Mouse (Mus musculus): ENCODE results near the gene Hoxa11.
A peak's percentile ranks its signal among the peaks of the same experiment; 100 is the strongest.

Hoxa11 gene

DNA sequence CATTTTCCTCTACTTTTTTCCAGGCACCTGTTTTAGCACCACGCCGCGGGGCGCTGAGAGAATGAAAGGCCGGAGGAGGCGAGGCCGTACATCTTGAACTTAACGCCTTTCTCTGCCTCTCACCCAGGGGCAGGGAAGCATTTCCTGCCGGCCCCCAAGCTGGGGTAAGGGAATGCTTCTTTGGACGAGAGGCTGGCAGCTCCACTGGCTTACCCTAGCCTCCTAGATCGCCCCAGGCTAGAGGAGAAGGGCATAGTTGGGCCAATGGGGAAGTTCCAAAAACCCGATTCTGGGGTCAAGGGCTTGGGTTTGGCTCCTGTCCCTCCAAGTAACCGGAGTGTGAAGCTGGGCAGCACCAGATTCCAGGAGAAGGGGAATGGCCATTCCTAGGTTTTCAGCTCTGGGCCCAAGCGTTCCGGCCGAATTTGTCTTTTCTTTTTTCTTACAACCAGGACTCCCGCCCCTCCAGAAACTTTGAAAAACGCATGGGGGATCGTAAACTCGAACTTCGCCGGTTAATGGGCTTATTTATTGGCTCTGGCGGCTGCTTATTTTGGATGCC is 12.5 kb downstream of the Hoxa11 start:
- no peak for DNase-seq (ENCODE audit: low spot score)

DNA sequence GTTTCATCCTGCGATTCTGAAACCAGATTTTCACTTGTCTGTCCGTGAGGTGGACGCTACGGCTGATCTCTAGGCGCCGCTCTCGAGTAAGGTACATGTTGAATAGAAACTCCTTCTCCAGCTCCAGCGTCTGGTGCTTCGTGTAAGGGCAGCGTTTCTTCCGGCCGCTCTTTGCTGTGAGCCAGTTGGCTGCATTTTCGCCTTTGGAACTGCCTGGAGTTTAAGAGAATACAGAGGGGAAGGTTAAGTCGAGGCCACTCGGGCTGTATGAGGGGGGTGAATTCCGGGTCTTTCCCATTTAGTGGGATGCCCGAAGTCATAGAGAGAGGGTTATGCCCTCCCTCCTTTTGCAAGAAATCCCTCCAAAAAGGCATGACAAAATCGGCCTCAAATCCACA is 13.0 kb downstream of the Hoxa11 start:
- no peak for DNase-seq (ENCODE audit: low spot score)

DNA sequence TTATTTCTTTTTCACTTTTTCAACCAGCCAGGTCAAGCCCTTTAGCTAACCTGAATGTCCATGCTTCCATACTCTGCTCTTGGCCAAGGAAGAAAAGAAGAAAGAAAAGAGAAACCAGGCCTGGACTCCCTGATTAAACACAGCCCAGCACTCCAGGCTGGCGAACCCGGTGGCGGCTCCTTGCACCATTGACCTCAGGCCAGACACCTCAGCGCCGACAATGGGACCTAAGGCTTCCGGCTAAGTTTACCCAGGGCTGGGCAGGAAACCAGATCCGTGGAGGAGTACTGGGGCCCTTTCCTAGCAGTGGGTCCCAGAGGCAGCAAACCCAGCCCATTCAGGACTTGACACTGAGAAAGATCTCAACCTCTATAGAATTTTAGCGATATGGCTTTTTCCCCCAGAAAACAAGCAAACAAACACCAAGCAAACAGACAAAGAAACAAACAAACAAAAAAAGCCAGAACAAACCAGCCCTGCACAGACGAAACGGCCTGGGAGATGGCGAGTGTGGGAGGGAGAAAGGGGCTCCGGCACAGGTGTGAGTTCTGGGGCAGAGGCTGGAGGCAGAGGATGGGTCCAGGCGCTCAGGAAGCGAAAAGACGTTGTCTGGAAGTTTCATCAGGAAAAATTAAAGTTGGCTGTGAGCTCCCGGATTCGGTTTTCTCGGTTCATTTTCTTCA is 13.6 kb downstream of the Hoxa11 start:
- DNase-seq (ENCODE audit: low spot score) = no peak

- no peak for DNase-seq (ENCODE audit: low spot score)
Observed at GRCm38 (mm10) chr6:52230516-52231165, 15.0 kb downstream of the Hoxa11 start, which contains the start of gene Hoxa9. TSS of gene Hoxa9 (minus strand) at chr6:52231089.

DNA sequence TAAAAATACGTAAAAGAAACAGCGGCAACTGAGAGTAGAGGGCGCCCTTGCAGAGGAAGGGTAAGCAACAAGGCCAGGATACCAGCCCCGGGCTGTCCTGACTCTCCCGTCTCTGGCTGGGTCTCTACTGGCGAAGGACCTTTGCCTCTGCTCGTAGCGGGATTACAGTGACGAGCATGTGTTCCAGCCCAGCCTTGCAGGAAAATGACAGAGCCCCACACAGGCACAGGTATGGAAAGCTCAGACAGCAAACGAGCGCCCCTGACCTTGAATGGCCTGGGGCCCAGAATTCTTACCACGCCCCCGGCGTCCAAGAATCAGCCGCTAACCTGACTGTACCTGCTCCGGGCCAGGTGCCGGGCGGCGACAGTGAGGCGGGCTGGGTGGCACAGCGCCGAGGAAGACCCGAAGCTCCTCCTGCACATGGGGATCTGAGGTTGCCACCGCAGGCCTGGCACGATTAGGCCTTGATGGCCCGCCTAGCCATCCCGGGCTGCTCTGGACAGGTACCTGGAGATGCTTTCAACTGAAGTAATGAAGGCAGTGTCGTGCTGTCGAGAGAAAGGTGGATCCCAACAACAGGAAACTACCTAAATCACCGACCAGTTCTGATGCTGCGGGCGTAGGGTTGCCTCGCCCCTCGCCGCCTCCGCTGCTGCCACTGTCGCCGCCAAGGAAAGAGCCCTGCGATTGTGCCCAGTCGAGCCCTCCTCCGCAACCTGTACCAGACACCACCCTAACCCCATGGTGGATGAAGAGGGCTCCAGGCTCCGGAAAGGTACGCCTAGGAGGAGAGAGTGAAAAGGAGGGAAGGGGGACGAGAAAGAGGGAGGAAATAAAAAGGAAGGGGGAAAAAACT is 15.8 kb downstream of the Hoxa11 start:
- no peak for DNase-seq (ENCODE audit: low spot score)

- DNase-seq (ENCODE audit: low spot score) = no peak
Observed at GRCm38 (mm10) chr6:52228475-52229465, 16.8 kb downstream of the Hoxa11 start.

DNA sequence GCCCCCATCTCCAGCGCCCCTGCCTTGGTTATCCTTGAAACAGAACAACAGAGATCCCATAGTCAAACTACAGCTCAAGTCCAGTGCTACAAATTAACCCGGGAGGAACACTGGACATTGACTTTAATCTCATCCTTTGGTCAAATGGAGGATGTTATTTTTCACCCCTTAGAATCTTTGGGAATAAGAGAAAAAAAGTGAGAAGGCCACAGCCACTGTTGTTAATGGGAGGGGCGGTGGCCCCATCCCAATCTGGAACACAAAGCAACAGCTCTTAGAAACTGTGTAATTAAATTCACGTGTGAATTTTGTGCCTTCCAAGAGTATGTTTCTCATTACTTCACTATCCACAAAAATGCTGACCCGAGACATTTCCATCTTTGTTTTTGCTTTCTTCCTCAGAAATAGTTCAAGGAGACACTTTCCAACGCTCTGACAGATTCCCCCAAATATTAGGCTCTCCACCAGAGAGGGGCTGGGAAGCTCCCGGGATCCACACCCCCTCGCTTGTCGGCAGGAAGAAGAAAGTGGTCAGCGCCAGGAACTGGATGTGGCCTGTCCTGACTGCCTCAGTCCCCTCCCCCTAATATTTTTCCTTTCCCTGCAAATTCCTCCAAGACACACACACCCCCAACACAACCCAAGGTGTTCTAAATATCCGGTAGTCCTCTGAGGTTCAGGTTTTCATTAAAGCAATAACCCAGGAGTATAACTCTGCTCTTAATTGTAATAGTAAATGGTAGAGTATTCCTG is 18.0 kb downstream of the Hoxa11 start:
- no peak for DNase-seq (ENCODE audit: low spot score)

GRCm38 (mm10) chr6:52226569-52227257 is 18.9 kb downstream of the Hoxa11 start:
- no peak for DNase-seq (ENCODE audit: low spot score)

DNA sequence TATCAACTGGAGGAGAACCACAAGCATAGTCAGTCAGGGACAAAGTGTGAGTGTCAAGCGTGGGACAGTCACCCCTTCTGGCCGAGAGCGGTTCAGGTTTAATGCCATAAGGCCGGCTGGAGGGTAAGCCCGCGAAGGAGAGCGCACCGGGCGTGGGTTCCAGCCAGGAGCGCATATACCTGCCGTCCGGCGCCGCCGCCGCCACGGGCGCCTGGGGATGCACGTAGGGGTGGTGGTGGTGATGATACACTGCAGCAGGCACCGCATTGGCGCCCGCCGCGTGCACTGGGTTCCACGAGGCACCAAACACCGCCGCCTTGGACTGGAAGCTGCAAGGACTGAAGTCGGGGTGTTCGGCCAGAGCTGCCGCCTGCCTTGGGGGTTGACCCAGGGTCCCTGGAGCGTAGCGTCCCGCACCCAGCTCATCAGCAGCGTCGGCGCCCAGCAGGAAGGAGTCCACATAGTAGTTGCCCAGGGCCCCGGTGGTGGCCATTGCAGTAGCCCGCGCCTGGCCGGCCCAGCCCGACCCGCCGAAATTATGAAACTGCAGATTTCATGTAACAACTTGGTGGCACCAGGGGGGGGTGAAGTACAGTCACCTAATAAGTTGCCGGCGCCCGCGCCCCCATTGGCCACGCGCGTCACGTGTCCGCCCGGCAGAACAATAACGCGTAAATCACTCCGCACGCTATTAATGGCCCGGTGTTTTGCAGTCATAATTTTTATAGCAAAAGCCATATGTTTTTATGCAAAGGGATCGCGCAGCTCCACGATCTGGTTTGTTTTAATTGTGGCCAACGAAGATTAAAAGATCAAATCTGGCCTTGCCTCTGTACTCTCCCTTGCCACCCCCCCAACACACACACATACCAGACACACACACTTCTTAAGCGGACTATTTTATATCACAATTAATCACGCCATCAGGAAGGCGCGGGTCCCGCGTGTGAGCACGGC is 19.7 kb downstream of the Hoxa11 start:
- DNase-seq (ENCODE audit: low spot score) = no peak

- DNase-seq (ENCODE audit: low spot score) = no peak
Observed at GRCm38 (mm10) chr6:52224895-52225611, 20.6 kb downstream of the Hoxa11 start.

- DNase-seq (ENCODE audit: low spot score) = no peak
Observed at GRCm38 (mm10) chr6:52223939-52224760, 21.5 kb downstream of the Hoxa11 start.

DNA sequence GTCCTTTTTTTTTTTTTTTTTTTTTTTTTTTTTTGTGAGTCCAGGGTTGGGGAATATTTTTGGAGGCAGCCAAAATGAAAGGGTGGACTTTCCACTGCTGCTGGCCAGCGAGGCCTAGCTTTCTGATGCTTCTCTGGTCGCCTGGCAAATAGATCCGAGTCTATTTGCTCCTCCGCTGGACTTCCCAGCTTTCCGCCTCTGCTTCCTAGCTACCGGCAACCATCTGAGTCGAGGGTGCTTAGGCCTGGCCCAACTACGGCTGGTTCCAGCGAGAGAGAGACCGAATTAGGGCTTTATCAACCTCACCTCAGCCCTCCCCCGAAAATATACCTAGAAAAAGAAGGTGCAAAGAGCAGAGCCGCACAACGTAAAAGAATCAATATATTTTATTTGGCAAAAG is 22.9 kb downstream of the Hoxa11 start:
- no peak for DNase-seq (ENCODE audit: low spot score)

DNA sequence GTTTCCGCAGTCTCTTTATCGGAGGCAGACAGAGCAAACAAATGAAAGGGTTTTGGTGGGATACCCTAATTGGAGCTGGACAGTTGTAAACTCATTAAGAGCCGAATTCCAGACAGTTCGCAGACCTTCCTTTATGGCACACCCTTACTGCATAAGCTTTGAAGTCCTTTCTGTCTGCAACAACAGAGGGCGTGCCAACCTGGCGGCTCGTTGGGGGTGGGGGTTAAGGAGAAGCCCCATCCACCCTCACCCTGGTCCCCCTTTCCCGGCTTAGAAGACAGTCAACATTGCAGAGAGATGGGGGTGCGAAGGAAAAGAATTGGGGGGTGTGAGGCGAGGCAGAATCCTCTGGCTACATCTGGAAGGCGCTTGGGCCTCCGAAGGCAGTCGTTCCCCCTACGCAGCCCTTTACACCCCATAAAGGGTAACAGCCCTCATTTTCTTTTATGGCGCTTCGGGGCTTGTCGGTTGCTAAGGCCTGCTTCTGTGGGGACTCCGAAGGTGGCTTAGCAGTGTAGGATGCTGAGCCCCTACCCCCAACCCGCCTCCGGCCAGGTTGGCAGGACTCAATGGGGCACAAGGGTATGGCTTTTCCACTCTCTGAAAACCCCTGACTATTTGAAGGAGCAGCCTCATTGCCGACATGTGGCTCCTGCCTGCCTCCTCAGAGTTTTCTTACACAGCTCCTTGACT is 23.5 kb downstream of the Hoxa11 start:
- no peak for DNase-seq (ENCODE audit: low spot score)

DNA sequence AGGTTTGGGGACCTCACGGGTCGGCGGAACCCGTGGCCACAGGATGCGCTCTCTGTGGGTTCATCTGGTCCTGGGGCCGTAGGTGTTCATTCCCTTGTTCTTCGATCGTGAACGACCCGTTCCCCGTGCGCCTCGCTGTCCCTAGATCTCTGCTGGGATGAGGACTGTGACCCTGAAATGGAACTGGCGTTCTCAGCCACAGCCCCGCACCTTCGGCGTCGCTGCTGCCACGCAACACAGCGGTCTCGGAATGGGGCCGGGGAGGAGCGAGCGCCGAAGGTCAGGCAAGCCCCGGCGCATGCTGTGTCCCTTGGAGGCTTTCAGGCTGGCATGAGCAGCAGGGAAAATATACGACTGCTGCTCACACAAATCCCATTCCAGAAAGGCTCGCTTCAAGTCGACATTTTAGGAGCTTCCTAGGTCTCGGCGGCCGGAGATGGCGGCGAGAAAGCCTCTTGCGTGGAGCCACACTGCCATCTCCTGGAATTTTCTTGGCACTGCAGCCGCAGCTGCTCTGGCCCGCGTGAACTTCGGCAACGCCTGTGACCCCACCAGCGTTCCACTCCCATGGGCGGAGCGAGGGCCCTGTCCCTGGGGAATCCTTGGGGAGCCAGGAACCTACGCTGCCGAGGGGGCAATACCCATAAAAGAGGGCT is 24.1 kb downstream of the Hoxa11 start, which contains the start of gene Hoxa7:
TSS of gene Hoxa7 (minus strand) at position 518 of the 656 bp plus-strand sequence.
- peak; percentile 86 for DNase-seq (ENCODE audit: low spot score)

DNA sequence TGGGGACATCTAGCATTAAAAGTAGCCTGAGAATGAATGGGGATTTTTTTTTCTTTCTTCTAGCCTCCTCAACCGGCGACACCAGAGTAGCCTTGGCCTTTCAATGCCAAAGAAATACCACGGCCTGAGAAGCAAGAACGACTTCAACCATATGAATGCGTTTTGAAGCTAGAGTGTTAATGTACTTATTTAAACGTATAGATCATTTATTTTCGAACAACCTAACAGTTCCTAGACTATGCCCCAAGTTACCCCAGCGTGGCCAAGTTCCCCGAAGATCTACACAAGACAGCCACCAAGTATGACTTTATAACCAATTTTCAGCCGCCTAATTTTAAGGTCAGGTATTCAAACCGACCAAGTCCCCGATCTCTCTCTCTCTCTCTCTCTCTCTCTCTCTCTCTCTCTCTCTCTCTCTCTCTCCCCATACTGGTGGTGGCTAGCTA is 24.7 kb downstream of the Hoxa11 start:
- DNase-seq (ENCODE audit: low spot score) = no peak
